Mouse (Mus musculus) embryo, embryonic 11 days (tissue): ENCODE data around the gene Il2.

Source experiments
- DNase-seq: peaks from one replicate; pipeline ENCODE4 v3.0.0-alpha.2; 2015

Il2 gene

DNA sequence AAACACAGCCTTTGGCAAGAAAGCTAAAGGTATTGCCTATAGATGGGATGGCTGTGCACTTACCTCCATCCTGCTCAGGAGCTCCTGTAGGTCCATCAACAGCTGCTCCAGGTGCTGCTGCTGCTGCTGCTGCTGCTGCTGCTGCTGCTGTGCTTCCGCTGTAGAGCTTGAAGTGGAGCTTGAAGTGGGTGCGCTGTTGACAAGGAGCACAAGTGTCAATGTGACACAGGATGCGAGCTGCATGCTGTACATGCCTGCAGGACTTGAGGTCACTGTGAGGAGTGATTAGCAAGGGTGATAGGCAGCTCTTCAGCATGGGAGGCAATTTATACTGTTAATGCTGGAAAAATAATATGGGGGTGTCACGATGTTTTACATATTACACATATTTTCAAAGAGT is at the start of gene Il2:
Il2 (minus strand) TSS at position 305 of the 400 bp plus-strand sequence.
- no peak for DNase-seq

DNA sequence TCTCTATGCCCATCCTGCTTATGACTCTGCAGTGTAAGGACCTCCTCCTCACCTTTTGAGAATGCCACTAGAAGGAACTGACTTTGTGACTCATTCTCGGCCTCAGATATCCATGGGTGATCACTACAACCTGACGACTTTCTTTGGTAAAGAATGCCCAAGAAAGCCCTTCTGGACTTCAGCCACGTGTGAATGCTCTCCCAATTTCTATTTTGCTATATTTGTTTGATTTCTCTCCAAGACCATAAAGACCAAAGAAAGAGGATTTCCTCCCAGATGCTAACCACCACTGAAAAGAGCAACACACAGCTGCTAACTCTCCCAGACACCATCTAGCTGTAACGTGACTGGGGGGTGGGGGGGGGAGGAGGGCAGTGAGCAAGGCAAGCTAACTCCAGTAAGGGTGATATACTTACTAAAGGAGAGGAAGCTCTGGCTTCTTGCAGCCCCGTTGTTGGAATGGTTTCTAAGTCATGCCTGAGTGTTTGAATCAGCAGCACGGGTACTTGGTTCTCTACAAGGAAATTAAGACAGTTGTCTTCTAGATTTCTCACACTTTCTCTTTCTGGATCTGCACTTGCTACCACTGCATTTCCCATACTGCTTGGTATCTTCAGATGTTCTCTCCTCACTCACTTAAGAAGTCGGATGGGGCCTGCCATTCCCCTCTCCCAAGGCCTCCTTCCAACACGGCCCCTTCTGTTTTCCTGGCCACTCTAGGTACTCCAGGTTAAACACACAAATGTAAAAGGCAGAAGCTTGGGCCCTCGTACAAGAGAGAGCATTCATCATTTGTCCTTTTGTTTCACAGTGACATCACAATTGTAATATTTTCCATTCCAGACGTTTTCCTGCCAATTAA is 49.2 kb upstream of the Il2 start:
- no peak for DNase-seq

DNA sequence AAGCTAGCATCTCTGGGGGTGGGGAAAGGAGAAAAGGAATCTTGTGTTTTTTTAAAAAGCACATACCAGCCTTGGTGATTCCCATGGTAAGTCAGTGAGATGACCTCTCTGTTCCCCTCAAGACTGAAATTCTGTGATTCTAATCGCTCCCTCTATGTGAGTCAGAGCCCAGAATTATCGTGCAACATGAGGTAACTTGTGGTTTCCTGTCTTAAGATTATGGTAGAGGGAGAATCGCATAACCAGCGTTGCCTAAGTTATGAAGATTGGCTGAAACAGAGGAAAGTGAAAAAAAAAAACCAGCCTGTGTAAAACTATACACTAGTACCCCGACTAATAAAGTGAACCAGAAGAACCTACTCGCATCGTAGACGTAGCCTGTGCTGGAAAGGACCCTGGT is 47.5 kb upstream of the Il2 start:
- DNase-seq, result no peak

DNA sequence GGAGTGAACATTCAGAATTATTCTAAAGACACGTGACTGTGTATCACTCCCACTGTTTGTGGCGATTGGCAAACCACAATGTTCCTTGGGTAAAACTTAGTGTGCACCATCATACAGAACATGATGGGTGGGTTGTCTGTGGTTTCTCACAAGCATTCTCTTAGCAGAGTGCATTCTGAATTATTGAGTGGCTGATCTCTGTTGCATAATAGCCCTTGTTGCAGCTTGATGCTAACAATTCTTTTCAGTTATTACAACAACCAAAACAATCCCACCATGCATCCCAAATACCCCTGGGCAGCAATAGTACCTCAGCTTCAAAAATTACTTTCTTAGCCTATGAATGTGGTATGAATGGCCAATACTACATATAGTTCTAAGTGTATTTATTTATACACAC is 43.5 kb upstream of the Il2 start:
- DNase-seq, result no peak

DNA sequence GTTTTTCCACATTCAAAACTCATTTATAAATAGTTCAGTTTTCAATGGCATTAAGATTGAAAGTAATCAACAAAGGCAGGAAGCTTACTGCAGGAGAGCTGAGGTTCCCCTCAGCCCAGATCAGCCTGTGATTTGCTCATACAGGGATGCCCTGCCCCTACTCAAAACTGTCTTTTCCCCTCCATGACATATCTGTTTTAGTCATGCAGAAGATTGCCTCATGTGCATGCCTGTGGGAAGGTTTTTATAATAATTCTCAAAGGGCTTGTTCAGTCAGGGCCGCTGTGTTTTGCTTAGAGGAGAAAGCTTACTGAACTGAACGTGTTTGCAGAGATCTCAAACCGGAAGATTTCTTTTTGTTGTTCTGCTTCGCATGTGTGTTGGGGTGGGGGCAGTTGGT is 35.3 kb upstream of the Il2 start:
- DNase-seq, result no peak

DNA sequence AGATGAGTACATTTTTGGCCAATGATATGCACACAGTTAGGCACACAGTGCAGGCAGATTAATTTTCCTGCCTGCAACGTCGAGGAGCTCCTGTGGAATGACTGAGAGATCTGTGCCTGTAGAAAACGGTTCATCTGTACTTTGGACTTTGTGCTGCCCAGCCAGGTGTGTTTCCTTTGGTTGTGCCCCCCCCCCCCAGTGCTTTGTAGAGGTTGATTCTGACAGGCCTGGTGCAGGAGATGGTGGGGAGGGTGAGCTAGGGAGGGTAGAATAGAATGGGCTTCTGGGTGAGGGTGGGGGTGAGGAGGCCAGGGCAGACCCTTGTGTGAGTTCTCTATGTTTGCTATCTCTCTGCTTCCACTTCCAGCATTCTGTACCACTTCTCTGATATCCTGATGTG is 32.5 kb upstream of the Il2 start:
- no peak for DNase-seq

DNA sequence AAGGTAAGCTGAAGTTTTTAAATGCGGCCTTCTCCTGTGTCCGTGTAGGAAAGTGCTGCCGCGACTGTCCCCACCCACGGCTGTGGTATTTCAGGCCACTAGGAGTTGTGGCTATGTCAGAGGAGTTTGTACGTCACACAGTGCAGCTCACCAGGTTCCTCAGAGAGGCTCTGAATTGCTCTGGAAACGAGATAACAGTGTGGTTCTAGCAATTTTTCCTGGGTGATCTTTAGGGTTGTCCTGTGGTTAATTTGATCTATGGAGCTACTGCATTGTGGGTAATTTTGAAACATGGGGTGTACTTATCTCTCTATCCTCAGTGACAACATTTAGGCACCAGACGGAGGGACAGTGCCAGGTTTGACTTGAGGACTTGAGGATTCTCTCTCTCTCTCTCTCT is 31.3 kb upstream of the Il2 start:
- DNase-seq, result no peak

DNA sequence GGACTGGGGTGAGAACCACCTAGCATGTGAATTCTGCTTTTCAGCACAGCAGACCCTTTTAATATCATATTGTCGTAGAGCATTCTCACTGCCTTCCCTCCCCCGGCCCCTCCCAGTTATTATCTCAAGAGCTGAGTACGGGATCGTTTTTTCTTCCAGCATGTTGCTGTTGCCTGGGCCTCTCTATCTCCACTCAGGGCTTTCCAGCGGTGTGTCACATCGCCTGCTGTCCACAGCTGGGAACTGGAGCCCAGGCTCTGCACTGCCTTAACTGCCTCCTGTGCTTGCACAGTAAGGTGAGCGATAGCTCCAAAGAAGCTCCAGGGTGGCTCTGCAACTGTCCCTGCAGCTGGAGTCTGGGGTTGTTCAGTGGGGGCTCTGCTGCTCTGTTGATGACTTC is 28.6 kb upstream of the Il2 start:
- DNase-seq, result no peak

DNA sequence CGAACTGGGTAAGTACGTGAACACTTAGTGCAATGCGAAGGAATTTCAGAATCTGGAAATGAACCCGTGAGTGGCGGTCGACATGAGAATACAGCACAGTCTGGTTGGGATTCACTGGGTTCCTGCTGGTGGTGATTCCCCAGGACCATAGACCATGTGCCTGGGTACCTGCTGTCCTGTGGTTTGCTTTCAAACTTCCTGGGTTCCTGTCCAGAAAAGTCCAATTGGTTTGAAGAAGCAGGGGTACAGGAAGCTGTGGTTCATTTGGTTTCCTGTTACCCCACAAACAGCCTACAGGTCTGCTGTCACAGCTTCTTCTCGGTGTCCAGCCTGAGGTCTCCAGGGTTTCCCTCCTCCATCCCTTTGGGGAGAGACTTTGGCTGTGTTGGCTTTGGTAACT is 27.2 kb upstream of the Il2 start:
- DNase-seq, result no peak

DNA sequence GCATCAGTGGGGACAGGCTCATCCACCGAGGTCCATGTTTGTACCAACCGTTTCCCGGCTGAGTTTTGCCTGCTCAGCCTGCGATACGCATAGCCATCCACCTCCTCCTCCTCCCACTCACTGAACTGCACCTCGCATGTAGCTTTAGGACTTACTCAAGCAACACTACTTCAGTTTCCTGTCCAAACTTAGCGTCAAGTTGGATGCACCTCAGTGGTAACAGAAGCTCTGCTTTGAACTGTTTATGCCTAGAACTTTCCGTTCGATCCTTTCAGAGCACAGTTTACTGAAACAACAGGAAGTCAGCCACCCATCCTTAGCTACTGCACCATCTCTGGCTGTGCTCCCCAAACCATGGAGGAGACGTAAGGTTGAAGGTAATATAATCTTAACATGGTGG is 26.5 kb upstream of the Il2 start:
- no peak for DNase-seq

DNA sequence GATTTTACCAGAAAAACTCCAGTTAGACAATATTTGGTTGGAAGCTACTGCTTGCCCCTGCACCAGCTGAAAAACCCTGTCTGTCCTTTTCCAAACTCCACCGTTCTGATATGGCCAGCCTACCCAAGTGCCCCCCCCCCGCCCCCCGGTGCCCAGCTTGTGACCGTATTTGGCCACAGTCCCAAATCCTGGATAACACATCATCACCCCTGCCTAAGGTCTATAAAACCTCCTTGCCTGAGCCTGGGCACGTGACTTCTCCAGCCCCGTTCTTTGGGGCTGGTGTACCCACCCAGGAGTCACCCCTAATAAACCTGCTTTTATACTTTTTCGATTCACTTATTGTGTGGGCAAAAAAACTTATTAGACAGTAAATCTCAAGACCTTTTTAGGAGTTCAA is 21.1 kb upstream of the Il2 start:
- no peak for DNase-seq

DNA sequence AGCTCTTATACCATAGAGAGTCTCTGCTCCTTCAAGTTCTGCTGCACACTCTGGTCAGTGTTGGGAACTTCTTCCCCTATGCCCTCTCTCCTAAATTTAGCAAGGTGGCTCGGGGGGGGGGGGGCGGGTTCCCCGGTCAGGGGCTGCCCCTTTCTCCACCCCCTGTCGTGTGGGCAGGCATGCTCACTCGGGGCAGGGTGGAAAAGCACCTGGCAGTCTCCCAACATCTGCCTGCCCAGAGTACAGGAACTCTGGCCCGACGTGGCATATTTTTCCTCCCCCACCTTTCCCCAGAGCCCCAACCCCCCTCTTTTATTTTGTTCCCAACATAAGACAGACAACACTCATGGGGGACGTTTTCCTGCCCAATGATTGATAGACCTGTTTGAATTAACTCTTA is 20.6 kb upstream of the Il2 start:
- no peak for DNase-seq

DNA sequence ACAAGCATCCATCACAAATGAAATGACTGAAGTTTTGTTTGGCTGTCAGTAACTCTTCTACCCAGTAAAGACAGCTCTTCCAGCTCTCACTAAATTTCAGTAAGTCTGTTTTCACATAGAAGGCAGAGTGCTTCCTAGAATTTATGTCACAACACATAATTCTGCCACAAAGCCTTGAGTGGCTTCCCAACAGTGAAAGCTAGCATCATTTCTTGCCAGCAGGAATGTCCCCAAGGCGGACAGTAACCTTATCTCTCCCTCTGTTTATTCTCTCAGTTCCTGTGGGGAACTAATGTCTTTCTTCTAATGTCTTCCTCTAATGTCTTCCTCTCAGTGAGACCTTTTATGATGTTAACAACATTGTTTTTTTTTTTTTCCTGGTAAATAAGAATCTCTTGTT is 19.2 kb upstream of the Il2 start:
- no peak for DNase-seq

DNA sequence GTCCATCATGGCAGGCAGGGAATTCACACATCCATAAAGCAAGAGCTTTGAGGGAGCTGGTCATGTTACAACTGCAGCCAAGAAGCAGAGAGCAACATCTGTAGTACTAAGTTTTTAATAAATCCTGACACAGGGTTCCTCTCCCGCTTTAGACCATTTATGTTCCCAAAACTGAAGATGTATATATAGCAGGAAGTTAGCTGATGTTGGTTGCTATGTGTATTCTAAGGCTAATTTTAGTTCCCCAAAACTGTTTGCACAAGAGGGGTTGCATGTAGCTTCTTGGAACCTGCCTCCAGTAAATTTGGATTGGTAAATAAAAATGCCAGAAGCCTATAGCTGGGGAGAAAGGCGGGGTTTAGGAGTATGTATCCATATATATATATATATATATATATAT is 16.1 kb upstream of the Il2 start:
- DNase-seq, result no peak

DNA sequence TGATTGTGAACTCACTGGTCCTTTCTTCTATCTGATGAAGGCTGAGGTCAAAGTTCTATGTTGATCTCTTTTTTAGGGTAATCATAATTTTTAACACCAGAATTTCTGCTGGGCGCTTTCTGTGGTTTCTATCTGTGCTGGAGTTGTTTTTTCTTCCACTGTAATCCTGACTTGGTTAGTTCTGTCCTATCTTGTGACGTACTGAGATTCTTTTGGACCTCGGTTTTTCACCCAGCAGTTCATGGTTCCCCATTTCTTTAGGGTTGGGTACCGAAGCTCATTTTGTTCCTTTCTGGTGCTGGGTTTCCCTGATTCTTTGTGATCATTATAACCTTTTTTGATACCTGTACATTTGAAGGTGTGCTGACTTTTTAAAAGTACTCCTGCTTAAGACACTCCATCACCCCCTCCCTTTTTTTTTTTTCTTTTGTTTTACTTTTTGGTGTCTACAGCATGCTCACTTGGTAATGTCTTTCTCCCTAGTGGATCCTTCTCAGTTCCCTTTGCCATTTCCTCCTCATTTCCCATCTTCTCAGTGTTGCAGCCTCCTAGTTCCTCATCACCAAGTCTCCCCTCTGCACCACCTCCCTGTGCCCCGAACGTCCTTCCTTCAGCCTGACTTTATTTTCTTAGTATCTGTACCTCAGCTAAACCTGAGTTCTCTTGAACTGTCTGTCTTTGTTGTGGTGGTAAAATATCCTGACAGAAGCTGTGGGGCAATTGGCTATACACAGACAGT is 14.6 kb upstream of the Il2 start:
- no peak for DNase-seq

DNA sequence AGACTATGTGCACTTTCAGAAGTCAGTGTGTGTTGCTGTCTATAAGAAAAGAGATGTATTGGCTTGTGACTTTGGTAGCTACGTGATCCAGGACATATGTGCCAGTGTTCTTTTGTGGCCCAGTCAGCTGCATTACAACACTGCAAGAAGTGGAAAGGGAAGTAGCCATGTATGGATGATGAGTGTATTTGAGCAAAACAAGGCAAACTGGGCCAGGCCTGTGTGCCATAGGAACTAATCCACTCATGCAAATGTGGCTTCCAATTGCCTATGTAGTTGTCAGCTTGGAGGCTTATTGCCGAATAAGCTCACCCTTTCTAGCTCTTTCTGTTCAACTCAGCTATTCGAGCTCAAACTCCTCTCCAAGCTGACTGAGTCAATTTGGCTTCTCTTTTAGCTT is 13.4 kb upstream of the Il2 start:
- no peak for DNase-seq

DNA sequence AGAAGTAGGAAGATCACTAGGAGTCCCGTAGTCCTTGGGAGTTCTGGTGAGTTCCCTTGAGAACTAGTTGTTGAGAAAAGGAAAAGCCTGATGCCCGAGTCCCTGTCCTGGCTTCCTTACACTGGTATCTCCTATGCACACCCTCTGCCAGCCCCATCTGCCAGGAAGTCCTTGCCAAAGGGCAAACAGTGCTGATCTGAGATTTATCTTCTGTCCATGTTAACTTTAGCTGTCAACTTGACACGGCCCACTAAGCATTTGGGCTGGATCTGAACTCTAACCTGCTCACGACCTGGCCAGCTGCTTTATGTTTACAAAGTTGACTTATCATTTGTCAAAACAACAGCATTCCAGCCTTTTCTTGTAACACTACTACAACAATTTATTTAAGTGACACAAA is 11.5 kb upstream of the Il2 start:
- no peak for DNase-seq

DNA sequence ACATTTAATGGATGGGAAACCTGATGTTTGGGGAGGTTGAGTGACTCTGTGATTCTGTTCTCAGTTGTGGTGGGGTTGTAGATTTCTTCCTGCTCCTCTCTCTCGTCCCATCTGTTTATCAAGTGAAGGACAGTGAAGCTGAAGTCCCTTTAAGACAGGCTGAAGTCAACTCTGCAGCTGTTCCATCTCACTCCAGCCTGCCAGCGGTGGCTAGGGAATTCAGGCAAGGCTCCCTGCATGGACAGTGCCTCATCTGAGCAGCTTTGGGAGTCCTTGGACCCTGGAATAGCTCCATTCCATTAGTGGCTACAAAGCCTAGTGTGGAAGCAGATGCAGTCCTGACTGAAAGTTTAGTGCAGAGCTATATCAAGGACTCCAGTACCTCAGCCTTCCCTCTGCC is 3.3 kb upstream of the Il2 start:
- DNase-seq, result no peak

DNA sequence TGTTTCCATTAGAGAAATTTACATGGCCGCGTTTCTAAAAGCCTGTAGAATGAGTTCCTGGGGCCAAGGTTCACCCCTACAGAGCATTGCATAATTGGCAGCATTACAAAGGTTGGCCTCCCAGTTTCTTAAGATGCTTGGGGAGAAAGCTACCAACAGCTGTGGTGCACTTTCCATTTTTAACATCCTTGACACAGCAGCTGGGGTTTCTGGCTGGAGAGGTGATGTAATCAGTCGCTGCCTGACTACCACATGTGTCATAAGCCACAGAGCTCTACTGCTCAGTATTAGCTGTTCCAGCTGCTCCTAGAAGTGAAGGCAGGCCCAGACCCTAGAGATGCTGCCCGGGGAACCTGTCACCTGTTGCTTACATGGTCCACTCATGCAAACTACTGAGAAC is 2.5 kb upstream of the Il2 start:
- peak; percentile 17 for DNase-seq

DNA sequence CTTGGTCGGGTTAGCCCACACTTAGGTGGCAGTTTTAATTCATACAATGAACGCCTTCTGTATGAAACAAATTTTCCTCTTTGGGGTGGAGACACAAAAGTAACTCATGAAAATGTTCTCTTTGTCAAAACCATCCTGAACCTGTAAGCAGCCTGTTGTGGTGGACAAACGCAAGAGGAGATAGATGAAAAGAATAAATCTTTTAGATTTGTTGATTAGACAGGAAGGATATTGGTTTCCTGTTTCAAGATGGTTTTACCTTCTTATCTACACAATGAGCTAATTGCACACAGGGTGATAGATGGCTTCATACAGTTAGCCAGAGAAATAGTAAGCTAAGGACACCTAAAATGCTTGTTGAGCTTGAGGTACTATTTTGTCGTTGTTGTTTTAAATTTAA is 403 bp upstream of the Il2 start:
- DNase-seq, result no peak

DNA sequence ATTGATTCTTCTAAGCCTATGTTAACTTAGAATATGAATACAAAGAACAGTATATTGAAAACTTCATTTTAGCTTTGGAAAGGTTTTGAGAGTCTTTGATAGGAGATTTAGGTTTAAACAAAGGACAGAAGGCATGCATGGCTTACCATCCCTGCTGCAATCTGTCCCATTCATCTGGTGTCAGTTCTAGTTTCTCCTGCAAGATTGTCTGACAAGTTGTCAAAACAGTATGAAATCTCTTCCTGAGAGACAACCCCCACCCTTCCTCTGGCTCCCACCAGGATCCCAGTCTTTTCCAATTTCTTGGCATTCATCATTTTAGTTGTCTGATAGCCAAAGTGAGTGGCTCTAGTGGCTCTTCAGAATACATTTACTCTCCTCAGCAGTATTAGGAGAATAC is 35.0 kb downstream of the Il2 start:
- no peak for DNase-seq

DNA sequence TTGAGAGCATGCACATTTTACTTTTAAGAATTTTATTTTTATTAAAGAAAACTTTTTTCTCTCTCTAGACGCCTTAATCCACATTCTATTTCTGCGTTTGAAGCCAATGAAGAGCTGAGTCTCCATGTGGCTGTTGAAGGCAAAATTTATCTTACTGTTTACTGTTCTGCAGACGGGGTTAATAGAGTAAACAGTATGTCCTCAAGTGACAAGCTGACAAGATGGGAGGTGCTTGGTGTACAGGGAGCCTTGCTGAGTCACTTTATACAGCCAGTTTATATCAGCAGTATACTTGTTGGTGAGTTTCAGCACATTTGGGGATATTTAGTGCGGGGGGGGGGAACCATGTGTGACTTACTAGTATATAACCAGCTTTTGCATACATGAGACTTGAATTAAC is 40.9 kb downstream of the Il2 start:
- DNase-seq, result no peak

DNA sequence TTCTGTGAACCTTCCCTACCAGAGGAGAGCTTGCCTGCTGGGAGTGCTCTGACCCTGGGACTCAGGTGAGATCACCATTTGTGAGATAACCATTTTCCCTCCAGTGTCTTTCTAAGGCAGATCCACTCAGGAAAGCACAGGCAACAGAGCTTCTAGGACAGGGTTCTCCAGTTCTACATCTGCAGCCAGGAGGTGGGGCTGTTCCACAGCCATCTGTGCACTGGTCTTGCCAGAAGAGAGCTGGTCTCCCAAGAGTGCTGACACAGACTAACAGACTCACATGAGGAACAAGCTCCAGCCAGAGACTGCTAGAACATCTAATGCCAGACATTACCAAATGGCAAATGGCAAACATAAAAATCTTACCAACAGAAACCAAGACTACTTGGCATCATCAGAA is 52.5 kb downstream of the Il2 start:
- no peak for DNase-seq
